9 mouse cellular contexts compared by ENCODE assay signal in the genomic region with DNA sequence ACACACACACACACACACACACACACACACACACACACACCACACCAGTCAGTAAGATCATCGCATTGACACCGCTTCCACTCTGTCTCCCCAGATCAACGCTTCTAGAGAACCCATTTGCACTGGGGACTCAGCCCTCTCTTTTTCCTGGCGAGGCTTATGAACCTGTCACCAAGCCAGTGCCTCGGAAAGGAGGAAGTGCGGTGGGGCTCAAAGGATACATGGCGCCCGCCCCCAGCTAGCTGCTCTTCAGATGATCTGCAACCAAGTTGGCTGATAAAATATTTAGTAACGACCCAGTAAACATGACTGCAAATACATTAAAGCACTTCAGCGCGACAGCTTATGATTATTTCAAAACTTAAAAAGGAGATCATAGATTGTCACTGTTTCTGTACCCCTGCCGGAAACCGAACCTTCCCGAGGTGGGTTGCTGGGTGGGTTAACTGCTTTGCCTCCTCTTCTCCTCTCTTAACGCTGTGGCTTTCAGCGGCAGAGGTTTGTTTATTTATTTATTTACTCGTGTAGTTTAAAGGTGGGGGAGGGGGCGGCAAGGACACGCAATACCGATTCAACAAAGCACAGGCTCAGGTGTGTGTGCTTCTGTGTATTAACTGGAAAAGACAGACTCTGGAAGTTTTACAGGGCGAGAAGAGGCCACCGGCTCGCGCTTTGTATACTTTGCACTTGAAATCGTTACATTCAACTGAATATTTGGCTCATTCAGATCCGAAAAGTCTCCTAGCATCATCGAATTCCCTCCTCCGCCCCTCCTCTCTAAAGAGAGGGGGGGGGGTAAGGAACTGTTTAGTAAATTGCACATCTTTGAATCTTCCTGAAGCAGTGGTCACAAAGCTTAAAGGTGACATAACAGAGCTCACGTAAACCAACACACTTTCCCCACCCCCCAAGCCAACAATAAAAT. TPM values are rescaled to one million over a fixed set of nuclear protein-coding genes. Genes with fewer than 3 reads are reported as not detected.
DNase-seq lines count a peak whose midpoint lies in the region; ATAC-seq lines count a peak whose summit lies in the region.
"Had no signal": no experiment of that assay in that cellular context is flagged by ENCODE, and none has a peak within 500 bp of the region (broad histone marks: within the 10 kb centered on the region; RNA-seq: fewer than 3 reads in every experiment).

No protein-coding gene starts in this region.

- peaks cover 44% of the 10 kb centered on the region for H3K27me3 ChIP-seq in lung, embryonic 16.5 days (ENCODE audit: control insufficient read depth, insufficient read depth, low read depth, low read length)
- peaks cover 76% of the 10 kb centered on the region for H3K27me3 ChIP-seq in liver, embryonic 12.5 days (replicated peaks)

- H3K9me3 ChIP-seq in lung, embryonic 16.5 days (ENCODE audit: control insufficient read depth, low read length), result no peaks in the 10 kb centered on the region
- no peaks in the 10 kb centered on the region for H3K9me3 ChIP-seq in liver, embryonic 12.5 days (replicated peaks)
- H3K9me3 ChIP-seq: stomach, embryonic 15.5 days had no signal

- DNase-seq in cerebellum, adult 11-12 months, result peak; percentile 36
- no peak for DNase-seq in lung, postnatal 10 days
- DNase-seq in frontal cortex, postnatal 36 days (ENCODE audit: low spot score in 2 of 2), result peak; percentile 51 to 53
- peak; percentile 26 for DNase-seq in thymus, postnatal 25 days
- no peak for DNase-seq in yolk sac, embryonic 10.5 days (ENCODE audit: low spot score)

- H3K4me2 ChIP-seq in lung, embryonic 16.5 days (ENCODE audit: low read depth, low read length), result peak overlapping the region; percentile 25; the same call in 1 of the 2 replicates
- H3K4me2 ChIP-seq in liver, embryonic 12.5 days, result peak overlapping the region; percentile 18
- H3K4me2 ChIP-seq: stomach, embryonic 15.5 days had no signal

- peaks cover 17% of the 10 kb centered on the region for H3K4me1 ChIP-seq in lung, embryonic 16.5 days (replicated peaks; ENCODE audit: control insufficient read depth, insufficient read depth, low read length)
- H3K4me1 ChIP-seq in liver, embryonic 12.5 days, result peaks cover 24% of the 10 kb centered on the region

- no peak overlapping the region for H3K9ac ChIP-seq in lung, embryonic 16.5 days (ENCODE audit: low read length)
- no peak overlapping the region for H3K9ac ChIP-seq in liver, embryonic 12.5 days
- H3K9ac ChIP-seq: stomach, embryonic 15.5 days had no signal

- no peak for ATAC-seq in cerebellum, adult (ENCODE audit: insufficient number of reproducible peaks, low FRiP score, low TSS enrichment)
- ATAC-seq in lung, embryonic 16.5 days (ENCODE audit: low read depth), result no peak
- no peak for ATAC-seq in liver, embryonic 12.5 days

- H3K36me3 ChIP-seq in lung, embryonic 16.5 days (ENCODE audit: control insufficient read depth, insufficient read depth, low read length), result no peaks in the 10 kb centered on the region
- peaks cover 8% of the 10 kb centered on the region for H3K36me3 ChIP-seq in liver, embryonic 12.5 days
- H3K36me3 ChIP-seq: stomach, embryonic 15.5 days had no signal

- no peak overlapping the region for H3K27ac ChIP-seq in lung, embryonic 16.5 days (ENCODE audit: low read length)
- H3K27ac ChIP-seq in liver, embryonic 12.5 days, result no peak overlapping the region
- H3K27ac ChIP-seq: stomach, embryonic 15.5 days had no signal

- WGBS in lung, embryonic 16.5 days, result 2% methylated on average over 29 of the region's 29 CpGs
- WGBS in liver, embryonic 12.5 days (ENCODE audit: insufficient replicate concordance), result 2% methylated on average over 29 of the region's 29 CpGs

- H3K4me3 ChIP-seq in lung, embryonic 16.5 days (ENCODE audit: low read length), result peak overlapping the region; percentile 16; the same call in 1 of the 2 replicates
- no peak overlapping the region; the same call in 1 of the 2 replicates for H3K4me3 ChIP-seq in liver, embryonic 12.5 days
- H3K4me3 ChIP-seq: stomach, embryonic 15.5 days had no signal

RNA-seq across cellular contexts. Expression of gene Tbr1, which starts 1.0 kb away (rescaled TPM):
- polyA plus RNA-seq in lung, embryonic 16.5 days (2015; fragmentation: Nextera tagmentation; extraction: Ambion mirVana), result 0.04 TPM in 1 of 2 replicates, not detected in the other
- not detected in 2 replicates for polyA plus RNA-seq in liver, embryonic 12.5 days (2016; fragmentation: Nextera tagmentation; extraction: Ambion mirVana)
- polyA plus RNA-seq: stomach, embryonic 15.5 days had no signal

Comparison
In these comparisons a context has a peak if more than half of its experiments do, and no peak if none do; other contexts are left out.
1. DNase-seq: peak in cerebellum, adult 11-12 months (single experiment), frontal cortex, postnatal 36 days (2 of 2) and thymus, postnatal 25 days (single experiment); none in lung, postnatal 10 days (single experiment) and yolk sac, embryonic 10.5 days (single experiment).